Mouse (Mus musculus) megakaryocyte, embryonic 14.5 days (primary cell): ENCODE measurements around the gene Cdipt.

Experiments used
- FLI1 ChIP-seq: IDR thresholded peaks from 2 replicates; pipeline ENCODE4 v1.6.1; 2012; ENCODE audit warnings: low read length, inconsistent platforms, mixed read lengths
- GATA1 ChIP-seq: IDR thresholded peaks from 3 replicates; pipeline ENCODE4 v1.6.1; 2012; ENCODE audit warnings: mixed read lengths, low read length, inconsistent platforms, borderline replicate concordance

GRCm38 (mm10) chr7:126978841-126979240 is 3.1 kb downstream of the Cdipt start:
- TF ChIP-seq GATA1, result no peak
- TF ChIP-seq FLI1, result no peak
